Mouse (Mus musculus): ENCODE measurements around the gene Fgf22. TPM values are rescaled to one million over a fixed set of nuclear protein-coding genes. Genes with fewer than 3 reads are reported as not detected.

Fgf22 gene
- polyA plus RNA-seq, 1 experiment from 2014 or later = 0.36 TPM

DNA sequence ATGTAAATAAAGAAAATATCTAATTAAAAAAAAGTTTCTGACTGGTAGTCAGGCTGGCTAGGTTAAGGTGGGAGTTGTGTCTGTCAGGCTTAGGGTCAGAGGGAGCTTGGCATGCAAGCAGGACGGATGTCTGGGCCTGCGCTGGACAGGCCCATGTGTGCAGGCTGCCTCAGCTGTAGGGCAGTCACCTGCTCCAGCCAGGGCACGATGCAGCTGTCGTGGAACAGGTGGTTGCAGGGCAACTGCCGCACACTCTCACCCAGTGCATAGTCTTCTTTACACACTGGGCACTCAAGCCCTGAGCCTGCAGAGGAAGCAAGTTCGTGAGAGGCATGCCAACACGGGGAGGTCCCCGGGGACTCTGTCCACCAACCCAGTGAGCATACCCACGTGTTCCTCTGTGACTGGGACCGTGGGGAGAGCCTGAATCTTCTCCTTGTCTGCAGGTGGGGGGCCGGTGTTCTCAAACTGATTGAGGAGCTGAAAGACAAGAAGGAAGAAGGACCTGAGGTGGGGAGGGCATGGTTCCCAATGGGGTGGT lies 5.8 kb downstream of the Fgf22 start:
- WGBS = 94% methylated on average over 11 of the region's 11 CpGs
- Histone ChIP-seq H3K27ac (no peak overlapping the region), H3K4me3 (no peak overlapping the region), H3K9me3 (no peaks in the 10 kb centered on the region), H3K4me1 (peaks cover 27% of the 10 kb centered on the region), H3K36me3 (replicated peaks) (peaks cover 96% of the 10 kb centered on the region), H3K27me3 (ENCODE audit: poor library complexity, severe bottlenecking) (peaks cover 10% of the 10 kb centered on the region)
- no peak for DNase-seq (ENCODE audit: extremely low spot score, low spot score)

DNA sequence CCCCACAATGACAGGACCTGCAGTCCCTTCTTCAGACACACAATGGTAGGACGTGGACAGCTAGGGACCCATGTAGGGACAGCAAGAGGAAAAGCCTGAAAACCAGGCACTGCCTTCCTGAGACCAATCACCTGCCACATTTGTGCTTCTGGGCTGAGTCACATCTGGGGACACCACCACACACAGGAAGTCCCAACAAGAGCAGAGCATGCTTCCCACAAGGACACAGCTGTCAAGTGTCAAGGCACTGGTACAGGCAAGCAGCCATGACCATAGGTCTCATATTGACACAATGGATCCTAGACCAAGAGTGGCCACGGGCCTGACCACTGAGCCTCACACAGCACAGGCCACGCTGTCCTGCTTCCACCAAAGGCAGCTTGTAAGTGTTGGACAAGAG lies 8.0 kb downstream of the Fgf22 start:
- 92% methylated on average over 3 of the region's 3 CpGs for WGBS

DNA sequence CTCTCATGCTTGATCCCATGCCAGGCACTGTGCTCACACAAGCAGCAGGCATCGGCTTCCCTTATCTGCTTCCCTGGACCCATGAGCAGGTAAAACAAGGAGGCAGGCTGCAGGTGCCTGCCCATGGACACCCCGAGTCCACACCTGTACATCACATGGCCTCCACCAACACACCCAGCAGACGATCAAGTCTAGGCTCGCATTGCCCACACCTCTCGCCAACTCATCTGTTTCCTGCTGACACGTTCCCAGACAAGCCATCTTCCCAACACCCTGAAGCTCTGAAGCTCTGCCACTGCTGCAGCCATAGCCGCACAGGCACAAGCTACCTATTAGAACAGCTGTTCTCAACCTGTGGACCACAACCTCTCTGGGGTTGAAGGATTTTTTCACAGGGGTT lies 9.4 kb downstream of the Fgf22 start:
- WGBS = 90% methylated on average over 7 of the region's 7 CpGs
- H3K4me1 ChIP-seq = peaks cover 55% of the 10 kb centered on the region

More for the DNA sequence above, 8.0 kb downstream of the Fgf22 start:
- no peaks in the 10 kb centered on the region for H3K9me3 ChIP-seq
- peaks cover 45% of the 10 kb centered on the region for H3K4me1 ChIP-seq
- DNase-seq (ENCODE audit: extremely low spot score, low spot score) = no peak
- no peaks in the 10 kb centered on the region for H3K27me3 ChIP-seq (ENCODE audit: poor library complexity, severe bottlenecking)
- H3K36me3 ChIP-seq (replicated peaks) = peaks cover 74% of the 10 kb centered on the region
- no peak overlapping the region for H3K27ac ChIP-seq
- 0 out of 2 replicates have a peak overlapping the region, but pooled peaks have one; percentile 3 for H3K4me3 ChIP-seq

DNA sequence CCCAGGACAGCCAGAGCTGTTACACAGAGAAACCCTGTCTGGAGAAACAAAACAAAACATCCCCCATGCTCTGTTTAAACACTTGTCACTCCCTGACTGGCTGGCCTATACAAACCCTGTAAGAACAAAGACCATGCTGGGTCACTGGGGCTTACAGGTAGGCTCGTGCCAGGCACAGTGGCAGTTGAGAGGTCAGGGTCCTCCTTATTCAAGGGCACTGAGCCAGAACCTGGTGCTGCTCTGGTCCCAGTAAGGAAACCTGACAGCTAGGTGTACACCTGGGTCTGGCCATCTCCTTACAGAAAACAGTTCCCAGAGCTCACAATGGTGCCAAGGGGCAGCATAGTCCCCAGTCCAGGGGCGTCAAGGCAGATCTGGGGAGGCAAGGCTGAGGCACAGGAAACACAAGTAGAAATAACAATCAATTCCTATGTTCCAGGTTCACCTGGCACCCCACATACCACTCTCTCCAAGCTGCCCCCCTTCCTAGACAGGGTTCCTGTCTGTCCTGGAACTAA lies 10.4 kb downstream of the Fgf22 start:
- peak overlapping the region; percentile 96 for H3K4me3 ChIP-seq
- peak overlapping the region; percentile 98 for H3K27ac ChIP-seq
- H3K27me3 ChIP-seq (ENCODE audit: poor library complexity, severe bottlenecking) = peaks cover under 1% of the 10 kb centered on the region; the same call in 1 of the 2 replicates
- H3K4me1 ChIP-seq = peaks cover 55% of the 10 kb centered on the region
- 83% methylated on average over 2 of the region's 2 CpGs for WGBS
- H3K36me3 ChIP-seq (replicated peaks) = peaks cover 50% of the 10 kb centered on the region
- no peaks in the 10 kb centered on the region for H3K9me3 ChIP-seq
- DNase-seq (ENCODE audit: extremely low spot score, low spot score) = no peak

More for the DNA sequence above, 9.4 kb downstream of the Fgf22 start:
- Histone ChIP-seq H3K36me3 (replicated peaks) (peaks cover 60% of the 10 kb centered on the region), H3K27ac (no peak overlapping the region), H3K27me3 (ENCODE audit: poor library complexity, severe bottlenecking) (no peaks in the 10 kb centered on the region), H3K4me3 (no peak overlapping the region), H3K9me3 (no peaks in the 10 kb centered on the region)
- DNase-seq (ENCODE audit: extremely low spot score, low spot score) = no peak

DNA sequence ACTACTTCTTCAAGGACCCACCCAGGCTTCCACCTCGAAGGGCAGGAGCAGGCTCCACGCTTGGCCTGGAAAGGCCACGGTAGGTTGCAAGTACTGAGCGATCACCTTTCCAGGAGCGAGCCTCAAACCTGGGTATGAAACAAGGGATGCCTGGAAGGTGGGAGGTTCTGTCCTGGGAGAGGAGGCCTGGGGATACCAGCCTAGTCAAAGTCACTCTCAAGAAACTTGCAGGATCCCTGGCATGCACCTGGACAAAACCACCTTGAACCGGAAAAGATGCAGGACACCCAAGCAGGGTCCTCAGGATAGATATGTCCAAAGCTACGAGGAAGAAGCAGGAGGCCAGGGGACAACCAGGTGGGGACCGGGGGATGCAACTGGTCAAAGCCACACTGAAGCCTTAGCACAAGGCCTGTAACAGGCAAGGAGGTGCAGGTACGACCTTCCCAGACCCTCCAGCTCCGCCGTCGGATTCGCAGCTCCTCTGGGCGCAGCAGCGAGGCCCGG lies 11.2 kb downstream of the Fgf22 start:
- peak; percentile 30 for DNase-seq (ENCODE audit: extremely low spot score, low spot score)
- H3K27me3 ChIP-seq (ENCODE audit: poor library complexity, severe bottlenecking) = peaks cover 7% of the 10 kb centered on the region
- peaks cover 55% of the 10 kb centered on the region for H3K4me1 ChIP-seq
- 11% methylated on average over 16 of the region's 16 CpGs for WGBS
- H3K4me3 ChIP-seq = peak overlapping the region; percentile 96
- no peaks in the 10 kb centered on the region for H3K9me3 ChIP-seq
- peaks cover 42% of the 10 kb centered on the region for H3K36me3 ChIP-seq (replicated peaks)
- peak overlapping the region; percentile 98 for H3K27ac ChIP-seq

DNA sequence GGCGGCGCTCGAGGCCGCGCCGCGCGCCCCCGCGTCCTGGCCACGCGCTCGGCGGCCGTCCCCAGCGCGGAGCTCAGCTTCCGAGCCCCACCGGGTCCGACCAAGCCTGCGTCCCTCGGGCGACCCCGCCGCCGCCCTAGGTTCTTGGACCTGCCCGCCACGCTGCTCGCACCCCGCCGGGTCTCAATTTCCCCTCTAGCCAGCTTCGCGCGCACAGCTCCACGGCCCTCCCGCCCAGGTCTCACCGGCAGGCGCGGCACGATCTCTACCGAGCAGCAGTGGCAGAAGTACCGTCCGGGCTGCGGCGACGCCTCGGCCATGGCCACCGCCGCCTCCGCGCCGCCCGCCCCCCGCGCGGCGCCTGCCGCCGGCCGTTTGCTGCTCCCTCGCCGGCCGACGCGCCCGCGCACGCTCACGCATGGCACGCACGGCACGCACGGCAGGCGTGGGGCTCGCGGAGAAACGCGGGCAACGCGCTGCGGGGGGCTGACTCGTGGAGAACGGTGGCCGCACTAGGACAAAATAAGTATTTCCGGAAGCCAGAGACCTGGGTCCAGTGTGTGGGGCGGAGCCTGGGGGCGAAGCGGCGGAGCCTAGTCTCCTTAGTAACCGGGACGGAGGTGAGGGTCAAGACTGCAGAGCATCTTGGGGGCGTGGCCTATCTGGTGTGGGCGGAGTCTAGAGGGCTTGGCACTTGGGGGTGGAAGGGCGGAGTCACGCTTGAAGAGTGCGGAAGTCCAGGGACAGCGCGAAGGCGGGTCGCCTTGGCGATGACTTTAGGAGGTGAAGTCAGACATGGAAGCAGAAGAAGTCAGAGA lies 11.8 kb downstream of the Fgf22 start, which contains the start of gene Rnf126:
Gene Rnf126 (minus strand): TSS at position 445 of the 818 bp plus-strand sequence.
- peak within 1 kb of the TSS; percentile 96 for H3K4me3 ChIP-seq
- peak within 1 kb of the TSS; percentile 98 for H3K27ac ChIP-seq
- peak; percentile 99 for DNase-seq (ENCODE audit: extremely low spot score, low spot score)
- H3K36me3 ChIP-seq (replicated peaks) = peaks cover 35% of the 10 kb centered on the region
- peaks cover 8% of the 10 kb centered on the region for H3K27me3 ChIP-seq (ENCODE audit: poor library complexity, severe bottlenecking)
- WGBS = under 1% methylated on average over 101 of the region's 101 CpGs
- H3K4me1 ChIP-seq = peaks cover 55% of the 10 kb centered on the region
- H3K9me3 ChIP-seq = no peaks in the 10 kb centered on the region

DNA sequence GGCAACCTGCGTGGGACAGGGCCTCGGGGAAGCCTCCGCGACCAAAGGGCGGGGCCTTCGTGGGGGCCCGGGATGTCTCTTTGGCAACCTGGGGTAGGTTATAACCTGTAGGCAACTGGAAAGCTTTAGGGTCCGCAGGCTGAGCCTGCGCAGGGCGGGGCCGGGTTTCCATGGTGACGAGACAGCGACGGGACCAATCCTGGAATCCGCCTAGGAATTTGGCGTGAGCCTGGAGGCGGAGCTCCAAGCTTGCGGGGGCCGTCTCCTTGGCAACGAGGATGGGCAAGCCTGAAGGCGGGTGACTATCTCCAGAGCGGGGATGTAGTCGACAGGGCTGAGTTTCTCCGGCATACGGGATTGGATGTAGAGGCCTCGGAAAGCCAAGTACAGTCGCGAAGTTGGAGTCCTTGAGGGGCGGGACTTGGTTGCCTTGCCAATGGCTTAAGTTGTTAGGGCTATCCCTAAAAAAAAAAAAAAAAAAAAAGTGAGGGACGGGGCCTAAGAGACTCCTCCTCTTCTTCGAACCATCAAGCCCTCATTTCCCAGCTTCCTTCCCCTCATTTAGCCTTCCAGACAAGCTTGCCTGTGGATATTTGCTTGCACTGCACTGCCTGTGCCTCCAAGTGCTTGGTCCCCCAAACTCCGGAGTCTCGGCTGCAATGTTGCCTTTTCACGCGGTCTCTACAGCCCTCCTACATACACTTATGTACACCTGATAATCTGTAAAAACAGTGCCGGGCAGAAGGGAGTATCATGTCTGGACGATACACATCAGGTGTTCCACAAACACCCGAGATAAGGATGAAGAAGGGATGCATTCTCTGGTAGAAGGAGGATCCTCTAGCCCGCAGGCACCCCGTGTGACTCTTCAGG lies 12.7 kb downstream of the Fgf22 start:
- Histone ChIP-seq H3K4me3 (peak overlapping the region; percentile 96), H3K27me3 (ENCODE audit: poor library complexity, severe bottlenecking) (peaks cover 8% of the 10 kb centered on the region), H3K4me1 (peaks cover 55% of the 10 kb centered on the region), H3K27ac (peak overlapping the region; percentile 98), H3K9me3 (peaks cover 6% of the 10 kb centered on the region; the same call in 1 of the 2 replicates), H3K36me3 (replicated peaks) (peaks cover 27% of the 10 kb centered on the region)
- peak; percentile 96 for DNase-seq (ENCODE audit: extremely low spot score, low spot score)
- WGBS = 13% methylated on average over 40 of the region's 40 CpGs

DNA sequence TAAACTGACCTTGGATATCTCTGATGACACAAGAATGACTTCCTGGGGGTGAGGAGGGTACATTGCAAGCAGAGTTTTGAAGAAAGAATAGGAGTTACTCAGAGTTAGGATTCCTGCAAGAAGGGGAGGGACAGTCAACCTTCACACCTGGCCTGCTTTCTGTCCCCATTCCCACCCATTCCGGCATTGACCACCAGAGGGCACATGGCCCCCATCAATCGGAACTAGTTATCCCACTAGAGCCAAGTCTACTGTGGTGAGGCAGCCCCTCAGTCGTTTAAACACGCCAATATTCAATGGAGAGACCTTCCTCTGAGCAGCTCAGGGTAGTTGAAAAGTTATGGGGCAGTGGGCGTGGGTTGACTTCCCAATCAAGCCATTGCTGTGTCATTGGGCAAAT lies 13.5 kb downstream of the Fgf22 start:
- peak overlapping the region; percentile 96; the same call in 1 of the 2 replicates for H3K4me3 ChIP-seq
- no peak overlapping the region for H3K27ac ChIP-seq
- H3K4me1 ChIP-seq = peaks cover 52% of the 10 kb centered on the region
- 1% methylated on average over 5 of the region's 5 CpGs for WGBS
- peaks cover 19% of the 10 kb centered on the region for H3K36me3 ChIP-seq (replicated peaks)
- H3K27me3 ChIP-seq (ENCODE audit: poor library complexity, severe bottlenecking) = peaks cover 8% of the 10 kb centered on the region
- DNase-seq (ENCODE audit: extremely low spot score, low spot score) = peak; percentile 84
- H3K9me3 ChIP-seq = peaks cover 6% of the 10 kb centered on the region; the same call in 1 of the 2 replicates

DNA sequence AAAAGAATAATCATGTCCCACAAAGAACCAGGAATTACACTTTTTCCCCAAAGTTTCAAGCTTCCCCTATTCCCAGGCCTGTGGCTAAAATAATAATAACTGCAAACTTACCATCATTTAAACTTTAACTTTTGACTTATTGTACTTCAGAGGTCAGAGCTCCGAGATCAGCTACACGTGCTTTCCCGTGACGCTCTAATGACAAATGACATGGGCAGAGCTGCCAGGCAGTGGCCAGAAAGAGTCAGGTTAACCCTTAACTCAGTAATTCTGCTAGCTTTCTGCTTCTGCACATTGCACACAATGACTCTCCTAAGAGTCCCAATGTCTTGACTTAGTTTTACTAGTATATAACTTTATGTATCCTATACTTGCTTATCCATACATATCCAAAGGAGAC lies 14.5 kb downstream of the Fgf22 start:
- no peak for DNase-seq (ENCODE audit: extremely low spot score, low spot score)
- peaks cover 11% of the 10 kb centered on the region for H3K36me3 ChIP-seq (replicated peaks)
- H3K4me3 ChIP-seq = no peak overlapping the region
- H3K9me3 ChIP-seq = peaks cover 6% of the 10 kb centered on the region; the same call in 1 of the 2 replicates
- no peak overlapping the region for H3K27ac ChIP-seq
- 79% methylated on average over 4 of the region's 4 CpGs for WGBS
- H3K4me1 ChIP-seq = peaks cover 43% of the 10 kb centered on the region
- peaks cover 10% of the 10 kb centered on the region for H3K27me3 ChIP-seq (ENCODE audit: poor library complexity, severe bottlenecking)

DNA sequence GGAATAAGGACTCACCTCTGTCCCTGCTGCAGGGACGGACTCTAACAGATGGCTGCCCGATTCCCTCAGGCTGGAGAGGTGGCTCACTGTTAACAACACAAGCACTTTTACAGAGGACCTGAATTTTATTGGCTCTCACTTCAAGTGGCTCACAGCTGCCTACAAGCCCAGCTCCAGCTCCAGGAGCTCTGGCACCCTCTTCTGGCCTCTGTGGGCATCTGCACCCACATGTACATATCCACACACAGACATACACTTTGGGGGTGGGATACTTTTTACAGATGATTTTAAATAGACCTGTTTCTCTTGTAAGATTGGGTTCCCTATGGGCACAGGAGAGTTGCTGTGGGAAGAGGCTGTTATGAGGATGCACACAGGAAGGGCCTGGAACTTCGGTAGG lies 17.4 kb downstream of the Fgf22 start:
- Histone ChIP-seq H3K27ac (no peak overlapping the region), H3K36me3 (replicated peaks) (no peaks in the 10 kb centered on the region), H3K4me3 (no peak overlapping the region), H3K9me3 (peaks cover 14% of the 10 kb centered on the region), H3K27me3 (ENCODE audit: poor library complexity, severe bottlenecking) (peaks cover 26% of the 10 kb centered on the region), H3K4me1 (peaks cover 21% of the 10 kb centered on the region)
- WGBS = 95% methylated on average over 3 of the region's 3 CpGs
- DNase-seq (ENCODE audit: extremely low spot score, low spot score) = no peak

DNA sequence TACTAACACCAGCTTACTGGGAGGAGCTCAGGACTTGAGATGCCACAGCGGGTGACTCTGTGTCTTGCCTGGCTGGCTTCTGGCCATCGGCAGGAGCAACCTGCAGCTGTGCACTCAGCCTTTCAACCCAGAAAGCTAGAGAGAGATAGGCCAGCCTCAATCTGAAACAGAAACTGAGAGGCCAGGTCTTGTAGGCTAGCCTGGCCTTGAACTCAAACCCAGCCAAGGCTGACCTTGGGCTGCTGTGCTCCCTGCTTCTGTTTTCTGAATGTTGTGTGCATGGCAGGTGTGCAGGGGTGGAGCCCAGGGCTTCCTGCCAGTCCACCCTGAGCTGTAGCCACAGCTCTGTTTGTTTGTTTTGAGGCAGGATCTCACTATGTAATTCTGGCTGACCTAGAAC lies 18.3 kb downstream of the Fgf22 start:
- Histone ChIP-seq H3K4me3 (no peak overlapping the region), H3K36me3 (replicated peaks) (no peaks in the 10 kb centered on the region), H3K27me3 (ENCODE audit: poor library complexity, severe bottlenecking) (peaks cover 35% of the 10 kb centered on the region), H3K4me1 (peaks cover 21% of the 10 kb centered on the region), H3K9me3 (peaks cover 14% of the 10 kb centered on the region), H3K27ac (no peak overlapping the region)
- DNase-seq (ENCODE audit: extremely low spot score, low spot score) = no peak
- 79% methylated on average over 2 of the region's 2 CpGs for WGBS
